Mouse (Mus musculus): Measurements from ENCODE around the gene Mapkapk2.

The Mapkapk2 gene

GRCm38 (mm10) chr1:131021438-131021837 is 76.2 kb downstream of the Mapkapk2 start:
- DNase-seq (ENCODE audit: low read depth), result no peak

DNA sequence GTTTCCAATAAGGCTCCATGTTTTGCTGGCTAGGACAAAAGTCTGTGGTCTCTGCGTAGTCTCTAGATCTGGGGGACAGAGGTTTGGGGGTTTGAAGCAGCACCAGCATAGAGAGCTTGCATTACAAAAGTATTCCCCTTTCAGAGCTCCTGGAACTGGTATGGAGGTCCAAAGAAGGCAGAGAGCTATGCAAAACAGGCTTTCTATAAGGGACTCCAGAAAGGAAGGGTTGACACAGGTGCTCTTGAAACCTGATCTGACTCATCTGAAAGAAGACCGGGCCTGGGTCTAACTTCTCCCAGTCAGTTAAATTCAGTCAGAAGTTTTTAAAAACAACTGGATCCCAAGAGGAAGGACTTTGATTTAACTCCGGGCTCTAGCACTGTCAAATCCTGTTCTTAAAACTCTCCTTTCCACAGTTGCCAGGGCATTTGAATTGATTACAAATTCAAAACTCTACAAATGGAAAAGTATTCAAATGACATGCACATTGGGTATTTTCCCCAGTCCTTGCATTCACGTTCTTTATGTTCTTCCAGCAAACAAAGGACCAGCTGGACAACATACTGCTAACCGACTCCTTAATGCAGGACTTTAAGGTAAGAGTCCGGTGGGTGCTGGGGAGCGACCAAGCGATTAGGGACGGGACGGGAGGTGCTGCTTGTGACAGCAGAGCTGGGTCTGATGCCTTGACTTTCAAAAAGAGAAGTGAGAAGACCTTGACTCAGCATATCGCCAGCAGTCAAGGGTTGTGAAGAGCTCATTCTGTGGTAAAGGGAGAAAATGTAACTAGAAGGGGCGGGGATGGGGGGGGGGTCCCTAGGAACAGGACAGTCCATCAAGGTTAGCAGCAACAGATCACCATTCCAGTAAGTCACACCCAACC is 77.0 kb downstream of the Mapkapk2 start:
- no peak for DNase-seq (ENCODE audit: low read depth)

GRCm38 (mm10) chr1:131019492-131020098 is 78.0 kb downstream of the Mapkapk2 start, which contains the start of gene Il10:
Il10 (plus strand) TSS chr1:131019845.
- no peak for DNase-seq (ENCODE audit: low read depth)

DNA sequence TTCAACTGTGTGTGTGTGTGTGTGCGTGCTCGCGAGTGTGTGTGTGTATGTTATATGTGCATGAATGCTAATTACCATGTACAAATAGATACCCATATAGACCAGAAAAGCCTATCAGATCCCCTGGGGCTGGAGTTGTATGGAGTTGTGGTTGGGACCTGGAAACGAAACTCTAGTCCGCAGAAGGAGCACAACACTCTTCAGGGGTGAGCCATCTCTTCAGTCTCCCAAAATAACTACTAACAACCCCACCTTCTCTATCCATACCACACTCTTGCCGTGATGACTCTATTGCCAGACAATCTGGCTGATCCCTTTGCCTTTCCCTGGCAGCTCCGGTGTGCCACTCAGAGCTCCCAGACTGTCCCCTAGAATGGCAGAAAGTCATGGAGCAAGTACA is 81.7 kb downstream of the Mapkapk2 start:
- DNase-seq (ENCODE audit: low read depth), result no peak

GRCm38 (mm10) chr1:131015281-131015680 is 82.3 kb downstream of the Mapkapk2 start:
- no peak for DNase-seq (ENCODE audit: low read depth)

- no peak for DNase-seq (ENCODE audit: low read depth)
Measured at GRCm38 (mm10) chr1:131013926-131014325, 83.7 kb downstream of the Mapkapk2 start.

GRCm38 (mm10) chr1:131012494-131012893 is 85.1 kb downstream of the Mapkapk2 start:
- no peak for DNase-seq (ENCODE audit: low read depth)

- no peak for DNase-seq (ENCODE audit: low read depth)
Measured at GRCm38 (mm10) chr1:131010201-131011153, 87.1 kb downstream of the Mapkapk2 start.

DNA sequence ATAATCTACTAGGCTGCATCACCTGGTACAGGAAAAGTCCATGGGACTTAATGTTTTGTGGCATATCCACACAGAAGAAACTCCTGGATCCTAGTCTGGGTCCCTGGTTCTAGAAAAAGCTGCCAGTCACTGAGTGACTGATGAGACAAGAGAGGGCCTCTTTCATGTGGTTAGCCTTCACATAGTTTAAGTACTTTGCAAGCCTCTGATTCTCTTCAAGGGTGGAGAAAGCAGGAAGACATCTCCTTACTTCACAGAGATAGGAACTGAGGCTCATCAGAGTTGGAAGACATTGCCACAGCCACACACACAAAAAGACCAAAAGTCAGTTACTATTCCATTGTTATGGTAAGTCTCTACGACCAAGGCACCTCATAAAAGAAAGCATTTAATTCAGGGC is 91.6 kb downstream of the Mapkapk2 start:
- no peak for DNase-seq (ENCODE audit: low read depth)
